Mouse (Mus musculus) embryonic fibroblast, embryonic 13.5 days (primary cell): ENCODE data around the gene Cog1. TPM values are rescaled to one million over a fixed set of nuclear protein-coding genes. Genes with fewer than 3 reads are reported as not detected.
A peak's percentile ranks its signal among the peaks of the same experiment; 100 is the strongest.

Experiments used
- H3K27ac ChIP-seq: 2 replicates; pipeline ENCODE4 v1.5.1; 2012; ENCODE audit warnings: low read length, control low read depth, inconsistent platforms; ENCODE audit not compliant: insufficient read depth
- H3K4me1 ChIP-seq: 2 replicates; pipeline ENCODE4 v1.6.1; 2011; ENCODE audit warnings: low read length; ENCODE audit not compliant: control insufficient read depth, insufficient read depth
- H3K4me3 ChIP-seq: 2 replicates; pipeline ENCODE4 v1.5.1; 2011; ENCODE audit warnings: mild to moderate bottlenecking, control low read depth, low read length; ENCODE audit not compliant: insufficient read depth
- CTCF ChIP-seq: IDR thresholded peaks from 2 replicates; pipeline ENCODE4 v1.5.1; 2011; ENCODE audit warnings: mild to moderate bottlenecking, control low read depth, low read length, moderate library complexity, borderline replicate concordance; ENCODE audit not compliant: insufficient read depth
- POLR2A ChIP-seq: IDR thresholded peaks from 2 replicates; pipeline ENCODE4 v1.6.1; 2011; ENCODE audit warnings: low read depth, mild to moderate bottlenecking, control low read depth, low read length, moderate library complexity
- polyA plus RNA-seq: library from polyadenylated mRNA; stranded (reverse); fragments of >200 nt; gene quantifications from 2 replicates; pipeline ENCODE4 v1.2.4, GENCODE M21; 2011; ENCODE audit warnings: low read depth; ENCODE audit not compliant: missing spikeins, insufficient read length

The Cog1 gene
- polyA plus RNA-seq, 1 experiment, result 38.1 TPM

- no peak overlapping the region for H3K27ac ChIP-seq
- no peak overlapping the region for H3K4me3 ChIP-seq
- H3K4me1 ChIP-seq, result no peaks in the 10 kb centered on the region
- TF ChIP-seq CTCF, result no peak
- no peak for TF ChIP-seq POLR2A
Measured at GRCm38 (mm10) chr11:113631862-113632261, 17.1 kb upstream of the Cog1 start.

- TF ChIP-seq POLR2A, result no peak
- Histone ChIP-seq H3K4me3 (no peak overlapping the region), H3K4me1 (no peaks in the 10 kb centered on the region), H3K27ac (no peak overlapping the region)
Measured at GRCm38 (mm10) chr11:113632303-113632702, 16.7 kb upstream of the Cog1 start.

GRCm38 (mm10) chr11:113633398-113633797 lies 15.6 kb upstream of the Cog1 start:
- no peaks in the 10 kb centered on the region for H3K4me1 ChIP-seq
- H3K4me3 ChIP-seq, result no peak overlapping the region
- H3K27ac ChIP-seq, result no peak overlapping the region
- no peak for TF ChIP-seq CTCF

DNA sequence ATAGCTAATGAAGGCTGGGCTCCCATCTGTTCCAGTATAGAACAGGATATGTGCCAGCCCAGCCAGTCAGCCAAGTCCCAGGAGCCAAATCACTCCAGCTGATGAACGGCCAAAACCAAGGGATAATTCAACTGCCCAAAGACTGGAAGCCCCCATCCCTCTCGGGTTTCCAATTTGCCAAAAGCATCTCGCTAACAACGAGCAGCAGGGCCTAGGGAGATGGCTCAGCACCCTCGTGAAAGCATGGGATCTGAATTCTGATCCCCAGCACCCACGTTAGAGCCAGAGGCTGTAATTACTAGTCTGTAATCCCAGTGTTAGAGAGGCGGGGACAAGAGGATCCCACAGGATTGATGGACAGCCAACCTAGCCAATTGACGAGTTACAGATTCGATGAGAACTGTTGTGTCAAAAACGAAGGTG lies 14.3 kb upstream of the Cog1 start:
- no peak overlapping the region for H3K4me3 ChIP-seq
- H3K4me1 ChIP-seq, result no peaks in the 10 kb centered on the region
- no peak overlapping the region for H3K27ac ChIP-seq
- TF ChIP-seq POLR2A (no peak), CTCF (no peak)

DNA sequence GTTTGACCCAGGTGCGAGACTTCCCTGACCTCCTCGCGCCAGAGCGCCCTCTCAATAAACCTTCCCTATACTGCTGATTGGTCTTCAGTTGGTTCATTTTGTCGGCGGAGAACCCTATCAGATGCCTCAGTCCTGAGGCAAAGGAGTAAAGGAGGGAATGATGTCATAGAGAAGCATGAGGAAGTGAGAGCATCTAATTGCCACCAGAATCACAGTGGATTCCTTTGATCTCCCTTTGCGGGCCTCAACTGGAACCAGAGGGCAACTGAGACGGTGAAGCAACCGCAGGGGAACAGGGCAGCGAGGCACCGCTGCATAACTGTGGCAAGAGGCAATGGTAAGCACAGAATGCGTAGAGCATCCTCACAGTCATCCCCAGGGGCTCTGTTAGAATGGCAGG lies 10.3 kb upstream of the Cog1 start:
- TF ChIP-seq CTCF (no peak), POLR2A (no peak)
- H3K27ac ChIP-seq, result no peak overlapping the region
- no peaks in the 10 kb centered on the region for H3K4me1 ChIP-seq
- H3K4me3 ChIP-seq, result no peak overlapping the region

- Histone ChIP-seq H3K27ac (no peak overlapping the region), H3K4me3 (no peak overlapping the region), H3K4me1 (no peaks in the 10 kb centered on the region)
- no peak for TF ChIP-seq POLR2A
Measured at GRCm38 (mm10) chr11:113645181-113645580, 3.8 kb upstream of the Cog1 start.

- no peak for TF ChIP-seq POLR2A
- peak; percentile 97 for TF ChIP-seq CTCF
- no peak overlapping the region for H3K4me3 ChIP-seq
- H3K4me1 ChIP-seq, result no peaks in the 10 kb centered on the region
- no peak overlapping the region for H3K27ac ChIP-seq
Measured at GRCm38 (mm10) chr11:113648152-113648551, 817 bp upstream of the Cog1 start.

- Histone ChIP-seq H3K4me3 (peak within 1 kb of the TSS; percentile 87), H3K27ac (peak within 1 kb of the TSS; percentile 88), H3K4me1 (peaks cover 8% of the 10 kb centered on the region)
- no peak for TF ChIP-seq CTCF
- peak; percentile 81 for TF ChIP-seq POLR2A
Measured at GRCm38 (mm10) chr11:113649353-113650210, 613 bp downstream of the Cog1 start, which contains the start of gene Slc39a11. TSS of gene Slc39a11 (minus strand) at chr11:113650079.

DNA sequence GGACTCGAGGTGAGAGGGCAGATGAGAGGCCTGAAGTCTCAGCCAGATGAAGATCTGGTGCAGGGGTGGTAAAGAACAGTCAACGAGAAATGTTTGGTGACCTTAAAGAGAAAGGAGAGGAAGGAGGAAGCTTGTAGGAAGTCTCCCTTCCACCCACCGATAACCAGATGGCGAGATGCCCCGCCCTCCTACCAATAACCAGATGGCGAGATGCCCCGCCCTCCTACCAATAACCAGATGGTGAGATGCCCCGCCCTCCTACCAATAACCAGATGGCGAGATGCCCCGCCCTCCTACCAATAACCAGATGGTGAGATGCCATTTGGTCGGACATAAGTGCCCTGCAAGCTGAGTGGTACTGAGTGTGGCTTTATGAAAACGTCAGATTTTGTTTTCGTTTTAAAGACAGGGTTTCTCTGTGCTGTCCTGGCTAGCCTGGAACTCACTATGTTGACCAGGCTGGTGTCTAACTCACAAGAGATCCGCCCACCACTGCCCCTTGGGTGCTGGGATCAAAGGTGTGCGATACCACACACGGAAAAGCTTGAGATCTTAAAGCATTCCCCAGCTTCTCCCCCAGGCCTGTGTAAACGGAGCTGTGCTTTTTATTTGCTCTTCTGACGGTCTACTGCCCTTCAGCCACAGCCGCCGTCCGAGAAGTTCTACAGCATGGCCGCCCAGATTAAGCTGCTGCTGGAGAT lies 2.4 kb downstream of the Cog1 start:
- no peak overlapping the region for H3K27ac ChIP-seq
- H3K4me1 ChIP-seq, result peaks cover 15% of the 10 kb centered on the region
- TF ChIP-seq CTCF (no peak), POLR2A (no peak)
- H3K4me3 ChIP-seq, result no peak overlapping the region

GRCm38 (mm10) chr11:113651907-113652273 lies 2.9 kb downstream of the Cog1 start:
- peaks cover 15% of the 10 kb centered on the region for H3K4me1 ChIP-seq
- no peak overlapping the region for H3K4me3 ChIP-seq
- no peak for TF ChIP-seq POLR2A
- TF ChIP-seq CTCF, result peak; percentile 30; the same call in 1 of the 2 replicates
- H3K27ac ChIP-seq, result no peak overlapping the region

DNA sequence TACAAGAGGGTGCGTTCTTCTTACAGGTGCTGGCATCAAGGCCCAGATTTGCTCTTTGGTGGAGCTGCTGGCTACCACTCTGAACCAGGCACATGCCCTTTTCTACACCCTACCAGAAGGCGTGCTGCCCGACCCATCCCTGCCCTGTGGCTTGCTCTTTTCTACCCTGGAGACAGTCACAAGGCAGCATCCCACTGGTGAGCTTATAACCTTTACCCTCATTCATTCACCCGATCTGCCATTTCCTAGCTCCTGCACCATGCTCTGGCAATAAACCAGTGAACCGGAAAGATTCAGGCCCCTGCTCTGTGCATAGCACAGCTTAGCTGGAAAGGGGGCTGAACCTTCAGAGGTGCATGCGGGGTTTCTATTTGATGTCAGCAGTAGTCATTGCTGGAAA lies 3.5 kb downstream of the Cog1 start:
- Histone ChIP-seq H3K4me3 (no peak overlapping the region), H3K27ac (no peak overlapping the region), H3K4me1 (peaks cover 15% of the 10 kb centered on the region)
- TF ChIP-seq CTCF, result no peak
- no peak for TF ChIP-seq POLR2A
